Mouse (Mus musculus) layer of hippocampus, adult 11-12 months (tissue): Measurements from ENCODE around the gene Megf11.
"Not testable (repeated sequence)": the region's sequence is repeated elsewhere in the genome, so short reads cannot be mapped to it uniquely, and the experiment has no call there.

ENCODE experiments used
- DNase-seq: peaks from one replicate; pipeline ENCODE4 v3.0.0; 2022; ENCODE audit warnings: low spot score

Gene Megf11

DNA sequence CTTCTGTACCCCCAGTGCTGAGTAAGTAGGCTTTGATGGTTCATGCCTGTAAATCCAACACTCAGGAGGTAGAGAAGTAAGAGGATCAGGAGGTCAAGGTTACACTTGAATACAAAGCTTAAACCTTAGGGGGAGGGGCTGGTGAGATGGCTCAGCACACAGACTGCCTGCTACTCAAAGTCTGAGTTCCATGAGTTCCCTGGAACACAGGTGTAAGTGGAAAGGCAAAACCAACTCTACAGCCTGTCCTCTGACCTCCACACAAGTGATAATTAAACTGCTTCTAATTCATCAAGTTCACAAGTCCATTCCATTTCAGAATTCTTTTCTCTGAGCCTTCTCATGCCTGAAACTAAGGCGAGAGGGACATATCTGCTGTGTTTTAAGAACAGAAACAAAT is 265.8 kb downstream of the Megf11 start:
- DNase-seq, result no peak

DNA sequence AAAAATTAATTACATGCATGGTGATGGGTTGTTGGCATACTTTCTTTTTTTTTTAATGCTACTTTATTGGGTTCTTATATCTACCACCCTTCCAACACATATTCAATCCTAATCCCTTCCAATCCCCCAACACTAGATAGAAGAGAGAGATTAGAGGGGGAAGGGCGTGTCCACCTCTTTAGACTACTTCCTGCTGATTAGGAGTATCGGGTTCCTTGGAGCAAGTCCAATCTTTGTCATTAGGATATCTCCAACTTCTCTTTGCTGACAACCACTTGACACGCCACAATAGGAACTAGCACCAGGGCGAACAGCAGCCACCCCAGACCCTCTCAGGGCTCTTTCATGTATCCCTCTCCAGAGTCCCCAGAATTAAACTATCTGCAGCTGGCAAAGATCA is 266.3 kb downstream of the Megf11 start:
- no peak for DNase-seq

DNA sequence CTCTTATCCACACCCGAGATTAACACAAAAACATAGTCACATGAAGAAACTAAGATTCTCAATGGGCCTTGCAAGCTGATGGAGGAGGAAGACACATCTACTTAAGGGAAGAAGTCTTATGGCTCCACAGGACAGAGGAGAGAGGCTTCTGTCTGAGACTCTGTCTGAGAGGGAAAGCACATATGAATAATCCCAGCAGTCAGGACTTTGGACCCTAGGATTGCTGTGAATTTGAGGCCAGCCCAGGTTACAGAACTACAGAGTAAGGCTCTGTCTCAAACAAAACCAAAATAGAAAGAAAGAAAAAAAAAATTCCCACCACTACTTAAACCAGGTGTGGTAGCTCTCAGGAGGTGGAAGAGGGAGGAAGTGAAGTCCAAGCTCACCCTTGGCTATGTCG is 266.7 kb downstream of the Megf11 start:
- DNase-seq, result no peak

- DNase-seq, result no peak
These were observed 267.5 kb downstream of the Megf11 start for GRCm38 (mm10) chr9:64652841-64653361.

- no peak for DNase-seq
These were observed 269.3 kb downstream of the Megf11 start for GRCm38 (mm10) chr9:64654723-64655122.

- no peak for DNase-seq
These were observed 271.2 kb downstream of the Megf11 start for GRCm38 (mm10) chr9:64656613-64657012.

DNA sequence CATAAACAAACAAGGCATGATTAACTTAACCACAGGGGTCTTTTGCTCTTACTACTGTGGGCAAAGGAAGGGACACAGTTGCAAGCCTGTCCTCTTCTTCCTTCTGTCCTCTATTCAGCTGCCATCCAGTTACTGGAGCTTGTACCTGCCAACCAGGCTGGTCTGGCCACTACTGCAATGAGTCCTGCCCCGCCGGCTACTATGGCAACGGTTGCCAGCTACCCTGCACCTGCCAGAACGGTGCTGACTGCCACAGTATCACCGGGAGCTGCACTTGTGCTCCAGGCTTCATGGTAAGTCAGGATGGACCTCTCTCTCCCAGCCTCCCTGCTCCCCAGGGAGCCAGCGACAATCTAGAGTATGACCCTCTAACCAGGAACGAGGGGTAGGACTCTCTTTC is 274.8 kb downstream of the Megf11 start:
- DNase-seq, result no peak

DNA sequence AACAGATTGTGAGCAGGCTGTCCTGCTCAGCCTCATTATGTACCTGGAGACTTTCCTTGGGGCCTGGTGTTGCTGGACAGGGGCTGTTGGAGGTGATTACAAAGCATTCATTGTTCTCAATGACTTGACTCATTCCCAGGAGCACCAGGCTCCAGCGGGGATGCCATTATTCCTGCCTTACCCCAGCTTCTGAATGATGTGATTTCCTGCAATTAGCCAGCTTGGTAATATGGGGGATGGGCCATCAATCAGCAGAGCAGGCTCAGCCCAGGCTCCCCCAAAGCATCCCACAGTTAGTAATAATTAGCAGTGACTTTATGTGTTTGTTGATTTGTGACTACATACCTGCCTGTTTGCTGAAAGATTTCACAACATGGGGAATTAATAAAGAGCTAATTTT is 279.2 kb downstream of the Megf11 start:
- no peak for DNase-seq

- DNase-seq, result no peak
These were observed 281.1 kb downstream of the Megf11 start for GRCm38 (mm10) chr9:64666549-64666948.

DNA sequence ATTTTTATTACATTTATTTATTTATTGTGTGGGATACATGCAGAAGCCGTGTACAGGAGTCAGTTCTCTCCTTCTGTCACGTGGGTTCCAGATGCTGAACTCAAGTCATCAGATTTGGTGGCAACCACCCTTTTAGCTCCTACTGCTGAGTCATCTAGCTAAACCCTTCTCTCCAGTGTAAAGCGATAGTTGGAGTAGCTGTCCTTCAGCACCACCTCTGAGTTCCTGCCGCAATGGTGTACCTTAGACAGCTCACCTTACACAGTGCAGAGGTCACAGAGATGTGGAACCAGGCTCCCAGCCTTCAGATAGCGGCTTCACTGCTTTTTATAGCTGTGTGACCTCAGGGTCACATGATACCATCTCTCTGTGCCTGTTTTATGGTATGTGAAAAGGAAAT is 282.1 kb downstream of the Megf11 start:
- no peak for DNase-seq

DNA sequence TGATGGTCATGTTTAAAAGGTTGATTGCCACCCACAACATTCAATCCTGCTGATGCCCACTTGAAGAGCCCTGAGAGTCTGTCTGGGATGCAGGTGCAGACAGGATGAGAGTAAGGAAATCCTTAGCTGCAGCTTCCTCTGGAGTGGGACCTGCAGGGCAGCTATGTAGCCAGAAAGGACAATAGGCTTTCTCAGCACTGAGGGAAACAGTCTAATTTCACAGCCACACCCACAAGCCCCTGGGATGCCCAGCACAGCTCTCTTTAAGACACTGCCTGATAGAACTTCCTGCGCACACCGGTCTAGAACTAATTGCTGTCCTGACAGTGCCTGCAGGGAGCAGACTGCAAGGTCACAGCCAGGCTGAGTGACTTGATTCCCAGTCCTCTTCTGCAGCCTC is 282.6 kb downstream of the Megf11 start:
- no peak for DNase-seq

DNA sequence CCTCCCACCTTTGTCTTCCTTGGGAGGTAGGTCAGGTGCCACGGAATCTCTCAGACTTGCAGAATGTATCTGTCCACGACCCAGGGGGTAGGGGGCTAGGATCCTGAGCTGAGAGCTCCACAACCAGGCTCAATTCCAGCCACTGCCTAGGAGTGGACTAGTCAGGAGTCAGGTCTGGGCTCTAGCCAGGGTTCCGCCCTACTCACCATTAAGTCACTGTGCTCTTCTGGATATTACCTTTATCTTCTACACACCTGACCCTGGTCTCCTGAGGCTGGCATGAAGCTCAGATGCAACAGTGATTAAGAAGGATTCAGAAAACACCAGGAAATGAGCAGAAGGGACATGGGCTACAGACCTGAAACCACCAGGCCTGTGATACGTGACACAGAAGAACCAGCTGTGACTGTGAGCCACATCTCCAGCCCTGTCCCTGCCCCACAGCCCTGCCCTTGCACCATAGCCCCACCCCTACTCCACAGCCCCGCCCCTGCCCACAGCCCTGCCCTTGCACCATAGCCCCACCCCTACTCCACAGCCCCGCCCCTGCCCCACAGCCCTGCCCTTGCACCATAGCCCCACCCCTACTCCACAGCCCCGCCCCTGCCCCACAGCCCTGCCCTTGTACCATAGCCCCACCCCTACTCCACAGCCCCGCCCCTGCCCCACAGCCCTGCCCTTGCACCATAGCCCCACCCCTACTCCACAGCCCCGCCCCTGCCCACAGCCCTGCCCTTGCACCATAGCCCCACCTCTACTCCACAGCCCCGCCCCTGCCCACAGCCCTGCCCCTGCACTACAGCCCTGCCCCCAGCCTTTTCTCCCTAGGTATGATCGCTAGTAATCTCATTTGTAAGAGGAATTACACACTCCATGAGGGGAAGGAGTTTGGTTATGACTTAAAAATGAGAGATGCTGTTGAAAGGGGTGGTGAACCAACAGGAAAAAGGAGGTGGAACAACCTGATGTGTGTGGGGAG is 286.2 kb downstream of the Megf11 start:
- DNase-seq, result not testable (repeated sequence)

- DNase-seq, result no peak
These were observed 301.9 kb downstream of the Megf11 start for GRCm38 (mm10) chr9:64687122-64688014.

GRCm38 (mm10) chr9:64688015-64688394 is 302.6 kb downstream of the Megf11 start:
- DNase-seq, result no peak

DNA sequence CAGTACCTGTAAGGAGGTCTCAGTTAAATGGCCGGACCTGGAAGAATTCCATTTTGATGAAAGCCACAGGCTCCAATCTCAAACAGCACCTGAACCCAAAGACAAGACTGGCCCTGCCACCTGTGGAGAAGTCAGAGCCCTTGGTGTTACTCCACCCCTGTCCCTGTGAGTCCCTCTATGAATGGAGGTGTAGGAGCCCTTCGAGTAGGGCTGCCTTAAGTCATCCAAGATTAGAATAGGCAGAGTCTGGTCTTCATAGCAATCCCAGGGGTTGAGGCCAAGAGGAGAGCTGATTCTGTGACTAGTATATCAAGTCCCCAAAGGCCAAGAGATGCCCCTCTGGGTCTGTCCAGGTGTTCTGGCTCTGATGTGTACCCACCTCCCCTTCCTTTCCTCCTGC is 305.3 kb downstream of the Megf11 start:
- DNase-seq, result no peak

- DNase-seq, result peak; percentile 59
These were observed 305.8 kb downstream of the Megf11 start for GRCm38 (mm10) chr9:64691176-64691575.

DNA sequence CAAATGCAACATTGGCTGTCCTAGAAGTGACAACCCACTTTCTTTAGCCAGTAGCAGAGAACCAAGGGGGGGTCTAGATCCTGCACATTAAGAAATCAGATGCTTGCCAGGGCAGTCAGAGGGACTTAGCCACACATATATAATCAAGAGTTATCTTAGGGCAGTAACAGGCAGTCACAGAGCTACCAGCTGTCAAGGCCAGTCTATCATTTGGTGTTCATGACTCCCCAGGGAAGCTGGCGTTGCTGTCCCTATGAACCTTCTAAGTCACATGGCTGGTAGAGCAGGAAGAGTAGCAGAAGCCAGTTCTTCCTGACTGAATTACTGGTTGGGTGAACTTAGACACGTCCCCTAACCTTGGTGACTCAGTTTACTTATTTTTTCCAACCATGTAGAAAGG is 307.7 kb downstream of the Megf11 start:
- no peak for DNase-seq

DNA sequence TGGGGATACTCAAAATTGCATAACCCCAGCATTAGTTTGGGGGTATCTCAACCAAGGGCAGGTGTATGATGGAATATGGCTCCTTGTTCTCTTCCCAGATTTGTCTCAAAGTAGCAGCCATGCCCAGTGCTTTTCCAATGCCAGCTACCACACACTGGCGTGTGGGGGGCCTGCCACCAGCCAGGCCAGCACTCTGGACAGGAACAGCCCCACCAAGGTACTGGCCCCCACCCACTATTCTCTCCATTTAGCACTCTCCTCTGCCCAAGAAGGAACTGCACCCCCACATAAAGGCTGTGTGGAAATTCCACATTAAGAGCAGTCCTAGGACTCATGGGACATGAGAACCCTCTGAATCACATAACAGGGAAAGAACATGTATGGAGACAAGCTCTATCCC is 309.8 kb downstream of the Megf11 start:
- DNase-seq, result no peak

DNA sequence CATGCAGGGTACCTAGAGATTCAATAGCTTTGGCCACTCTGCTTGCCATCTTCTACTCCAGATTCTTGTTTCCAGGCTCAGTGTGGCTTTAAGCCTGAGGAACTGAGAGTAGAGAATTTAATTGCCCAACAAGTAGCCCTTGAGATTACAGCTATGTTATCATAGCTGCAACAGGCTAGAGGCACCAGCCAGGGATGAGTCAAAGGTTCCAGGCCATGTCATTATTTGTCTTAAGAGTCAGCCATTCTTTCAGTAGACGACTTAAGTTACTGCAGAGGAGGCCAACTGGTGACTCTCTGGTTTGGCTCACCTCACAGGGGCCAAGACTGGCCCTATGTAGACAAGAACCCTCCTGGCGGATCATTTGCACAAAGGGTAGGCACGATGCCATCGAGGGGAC is 311.0 kb downstream of the Megf11 start:
- DNase-seq, result no peak

DNA sequence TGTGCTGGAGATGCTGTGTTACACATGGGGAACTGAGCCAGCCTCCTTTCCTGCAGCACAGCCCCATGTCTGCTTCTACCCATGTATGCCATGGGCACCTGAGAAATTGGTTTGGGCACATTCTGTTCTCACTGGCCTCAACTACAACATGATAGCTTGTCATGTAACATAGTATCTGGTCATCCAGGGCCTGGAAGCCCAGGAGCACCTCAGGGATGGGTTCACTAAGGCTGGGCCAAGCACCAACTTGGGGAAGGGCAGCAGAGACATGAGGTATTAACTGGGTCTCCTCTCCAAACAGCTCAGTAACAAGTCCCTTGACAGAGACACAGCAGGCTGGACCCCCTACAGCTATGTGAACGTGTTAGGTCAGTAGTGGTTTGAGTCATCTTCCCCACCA is 311.6 kb downstream of the Megf11 start:
- no peak for DNase-seq

GRCm38 (mm10) chr9:64697677-64698076 is 312.3 kb downstream of the Megf11 start:
- DNase-seq, result no peak

- DNase-seq, result no peak
These were observed 313.2 kb downstream of the Megf11 start for GRCm38 (mm10) chr9:64698586-64698985.
